ENCODE assay signal across 13 mouse cellular contexts in the genomic region with DNA sequence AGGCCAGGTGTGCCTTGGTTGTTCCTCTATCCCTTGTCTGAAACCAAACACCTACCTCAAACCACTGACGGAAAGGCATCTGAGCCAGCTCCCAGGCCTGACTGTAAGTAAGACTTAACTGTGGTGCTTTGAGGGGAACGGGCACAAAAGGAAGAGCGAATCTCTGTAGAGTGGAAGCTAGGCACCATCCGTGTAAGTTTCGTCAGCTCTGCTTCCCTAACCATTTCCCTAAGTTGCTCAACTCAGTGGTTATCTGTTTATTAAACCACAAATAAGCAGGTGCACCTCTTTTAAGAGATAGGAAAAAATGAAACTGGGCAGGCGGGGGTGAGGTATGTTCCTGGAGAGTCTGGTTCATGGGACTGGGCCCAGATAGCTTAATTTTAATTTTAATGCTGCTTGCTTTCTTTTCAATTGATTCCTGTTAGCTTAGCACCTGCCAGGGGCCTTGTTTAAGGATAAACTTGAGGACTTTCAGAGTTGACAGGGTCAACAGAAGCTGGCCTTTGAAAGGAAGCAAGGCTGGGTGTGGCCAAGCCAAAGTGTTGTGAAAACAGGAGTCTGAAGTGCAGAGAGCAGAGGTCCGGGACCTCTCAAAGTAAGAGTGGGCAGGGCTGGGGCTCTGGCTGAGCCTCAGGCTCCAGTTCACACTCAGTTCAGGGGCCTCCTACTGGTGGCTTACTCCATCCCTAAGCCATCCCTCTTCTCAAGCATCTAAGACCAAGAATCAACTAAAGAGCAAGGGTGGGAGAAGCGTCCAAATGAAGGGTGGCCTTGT. TPM values are rescaled to one million over a fixed set of nuclear protein-coding genes. Genes with fewer than 3 reads are reported as not detected.
DNase-seq lines count a peak whose midpoint lies in the region; ATAC-seq and TF ChIP-seq lines count a peak whose summit lies in the region.
"Had no signal": no experiment of that assay in that cellular context is flagged by ENCODE, and none has a peak within 500 bp of the region (broad histone marks: within the 10 kb centered on the region; RNA-seq: fewer than 3 reads in every experiment).

No protein-coding gene starts in this region.

- H3K4me3 ChIP-seq in embryonic facial prominence, embryonic 14.5 days (ENCODE audit: low read depth, low read length) = no peak overlapping the region
- H3K4me3 ChIP-seq in embryonic facial prominence, embryonic 10.5 days = no peak overlapping the region
- no peak overlapping the region for H3K4me3 ChIP-seq in lung, embryonic 16.5 days (ENCODE audit: low read length)
- no peak overlapping the region for H3K4me3 ChIP-seq in stomach, postnatal 0 days (ENCODE audit: low read depth, low read length)
- H3K4me3 ChIP-seq in limb, embryonic 10.5 days = no peak overlapping the region
- no peak overlapping the region for H3K4me3 ChIP-seq in forebrain, embryonic 11.5 days (ENCODE audit: low read depth, low read length)

- no peak overlapping the region for H3K4me2 ChIP-seq in embryonic facial prominence, embryonic 14.5 days (ENCODE audit: low read depth, low read length)
- no peak overlapping the region for H3K4me2 ChIP-seq in lung, embryonic 16.5 days (ENCODE audit: low read depth, low read length)
- no peak overlapping the region for H3K4me2 ChIP-seq in stomach, postnatal 0 days (replicated peaks; ENCODE audit: low read depth)
- no peak overlapping the region for H3K4me2 ChIP-seq in forebrain, embryonic 11.5 days (ENCODE audit: low read depth, low read length, severe bottlenecking)

- 48% methylated on average over 8 of the region's 8 CpGs for WGBS in embryonic facial prominence, embryonic 14.5 days
- WGBS in embryonic facial prominence, embryonic 10.5 days = 51% methylated on average over 8 of the region's 8 CpGs
- WGBS in lung, embryonic 16.5 days = 45% methylated on average over 8 of the region's 8 CpGs
- 44% methylated on average over 8 of the region's 8 CpGs for WGBS in stomach, postnatal 0 days
- WGBS in limb, embryonic 10.5 days = 62% methylated on average over 8 of the region's 8 CpGs
- WGBS in forebrain, embryonic 11.5 days = 58% methylated on average over 8 of the region's 8 CpGs

- H3K27ac ChIP-seq in embryonic facial prominence, embryonic 14.5 days (replicated peaks; ENCODE audit: low read depth, low read length) = no peak overlapping the region
- H3K27ac ChIP-seq in embryonic facial prominence, embryonic 10.5 days (replicated peaks) = no peak overlapping the region
- peak overlapping the region; percentile 52 for H3K27ac ChIP-seq in lung, embryonic 16.5 days (ENCODE audit: low read length)
- H3K27ac ChIP-seq in stomach, postnatal 0 days (replicated peaks) = no peak overlapping the region
- H3K27ac ChIP-seq in limb, embryonic 10.5 days = no peak overlapping the region
- H3K27ac ChIP-seq in forebrain, embryonic 11.5 days (ENCODE audit: low read depth, low read length) = no peak overlapping the region

- no peak for TF ChIP-seq EP300 in stomach, postnatal 0 days (optimal IDR thresholded peaks at IDR 0.05)

- peak; percentile 37; the same call in 1 of the 2 replicates for ATAC-seq in embryonic facial prominence, embryonic 14.5 days (ENCODE audit: low read depth)
- peak; percentile 75 for ATAC-seq in lung, embryonic 16.5 days (ENCODE audit: low read depth)
- peak; percentile 29; the same call in 1 of the 2 replicates for ATAC-seq in stomach, postnatal 0 days (ENCODE audit: low FRiP score, low TSS enrichment)
- no peak for ATAC-seq in forebrain, embryonic 11.5 days (replicated peaks; ENCODE audit: low FRiP score)

- no peak overlapping the region for H3K9ac ChIP-seq in embryonic facial prominence, embryonic 14.5 days (ENCODE audit: low read depth, low read length)
- no peak overlapping the region for H3K9ac ChIP-seq in lung, embryonic 16.5 days (ENCODE audit: low read length)
- no peak overlapping the region for H3K9ac ChIP-seq in stomach, postnatal 0 days (ENCODE audit: low read length)
- H3K9ac ChIP-seq in forebrain, embryonic 11.5 days (ENCODE audit: low read length) = no peak overlapping the region

- H3K4me1 ChIP-seq in embryonic facial prominence, embryonic 14.5 days (ENCODE audit: control insufficient read depth, insufficient read depth, low read length) = peaks cover 9% of the 10 kb centered on the region
- peaks cover 30% of the 10 kb centered on the region for H3K4me1 ChIP-seq in embryonic facial prominence, embryonic 10.5 days
- H3K4me1 ChIP-seq in lung, embryonic 16.5 days (replicated peaks; ENCODE audit: control insufficient read depth, insufficient read depth, low read length) = peaks cover 37% of the 10 kb centered on the region
- no peaks in the 10 kb centered on the region for H3K4me1 ChIP-seq in stomach, postnatal 0 days (replicated peaks; ENCODE audit: control insufficient read depth, insufficient read depth)
- H3K4me1 ChIP-seq in limb, embryonic 10.5 days = peaks cover 32% of the 10 kb centered on the region
- no peaks in the 10 kb centered on the region for H3K4me1 ChIP-seq in forebrain, embryonic 11.5 days (replicated peaks; ENCODE audit: control insufficient read depth, insufficient read depth, low read length)

- H3K36me3 ChIP-seq in embryonic facial prominence, embryonic 14.5 days (ENCODE audit: control insufficient read depth, insufficient read depth, low read length) = no peaks in the 10 kb centered on the region
- no peaks in the 10 kb centered on the region for H3K36me3 ChIP-seq in embryonic facial prominence, embryonic 10.5 days (replicated peaks)
- no peaks in the 10 kb centered on the region for H3K36me3 ChIP-seq in lung, embryonic 16.5 days (ENCODE audit: control insufficient read depth, insufficient read depth, low read length)
- no peaks in the 10 kb centered on the region for H3K36me3 ChIP-seq in stomach, postnatal 0 days (ENCODE audit: control insufficient read depth, insufficient read depth, low read length)
- H3K36me3 ChIP-seq in limb, embryonic 10.5 days = no peaks in the 10 kb centered on the region
- H3K36me3 ChIP-seq in forebrain, embryonic 11.5 days (ENCODE audit: control insufficient read depth, insufficient read depth, low read length) = no peaks in the 10 kb centered on the region

- peak; percentile 21 for TF ChIP-seq CTCF in stomach, postnatal 0 days (IDR thresholded peaks at IDR 0.05; ENCODE audit: low read depth)

- no peaks in the 10 kb centered on the region for H3K9me3 ChIP-seq in embryonic facial prominence, embryonic 14.5 days (ENCODE audit: control insufficient read depth, low read length)
- H3K9me3 ChIP-seq in embryonic facial prominence, embryonic 10.5 days = no peaks in the 10 kb centered on the region
- no peaks in the 10 kb centered on the region for H3K9me3 ChIP-seq in lung, embryonic 16.5 days (ENCODE audit: control insufficient read depth, low read length)
- no peaks in the 10 kb centered on the region for H3K9me3 ChIP-seq in stomach, postnatal 0 days (ENCODE audit: control insufficient read depth, low read length)
- no peaks in the 10 kb centered on the region for H3K9me3 ChIP-seq in limb, embryonic 10.5 days (replicated peaks)
- H3K9me3 ChIP-seq in forebrain, embryonic 11.5 days (ENCODE audit: control insufficient read depth, low read length) = no peaks in the 10 kb centered on the region

- no peak for DNase-seq in embryonic facial prominence, embryonic 14.5 days (ENCODE audit: low spot score)
- no peak for DNase-seq in embryonic facial prominence, embryonic 10.5 days (ENCODE audit: low spot score)
- DNase-seq in kidney, postnatal 25 days = peak; percentile 40 to 66
- DNase-seq in stomach, postnatal 0 days (ENCODE audit: low spot score) = peak; percentile 37
- no peak for DNase-seq in limb, embryonic 10.5 days (ENCODE audit: low spot score)
- no peak for DNase-seq in forebrain, embryonic 11.5 days (ENCODE audit: low spot score)
- DNase-seq in cerebellum, adult 9-11 months = no peak
- DNase-seq: gastrocnemius, postnatal 25 days; heart, postnatal 10 days; thymus, postnatal 4 days had no signal

- H3K27me3 ChIP-seq in embryonic facial prominence, embryonic 14.5 days (replicated peaks; ENCODE audit: control insufficient read depth, insufficient read depth, low read length) = no peaks in the 10 kb centered on the region
- no peaks in the 10 kb centered on the region for H3K27me3 ChIP-seq in embryonic facial prominence, embryonic 10.5 days (replicated peaks; ENCODE audit: low read depth, poor library complexity, severe bottlenecking)
- H3K27me3 ChIP-seq in lung, embryonic 16.5 days (ENCODE audit: control insufficient read depth, insufficient read depth, low read depth, low read length) = no peaks in the 10 kb centered on the region
- no peaks in the 10 kb centered on the region for H3K27me3 ChIP-seq in stomach, postnatal 0 days (ENCODE audit: control insufficient read depth, insufficient read depth, low read length)
- H3K27me3 ChIP-seq in limb, embryonic 10.5 days (ENCODE audit: low read depth, poor library complexity, severe bottlenecking) = no peaks in the 10 kb centered on the region
- no peaks in the 10 kb centered on the region for H3K27me3 ChIP-seq in forebrain, embryonic 11.5 days (ENCODE audit: control insufficient read depth, insufficient read depth, low read length)

RNA-seq across cellular contexts. Expression of a gene that starts 2.7 kb away (rescaled TPM):
- polyA plus RNA-seq in embryonic facial prominence, embryonic 14.5 days (2014; fragmentation: Nextera tagmentation; extraction: Ambion mirVana) = not detected in 2 replicates
- not detected in 2 replicates for polyA plus RNA-seq in embryonic facial prominence, embryonic 10.5 days (2016; fragmentation: Nextera tagmentation; extraction: Ambion mirVana)
- 0.31 and 0.55 TPM in 2 replicates for polyA plus RNA-seq in lung, embryonic 16.5 days (2015; fragmentation: Nextera tagmentation; extraction: Ambion mirVana)
- polyA plus RNA-seq in stomach, postnatal 0 days (2015; fragmentation: Nextera tagmentation; extraction: Ambion mirVana) = 0.19 and 0.21 TPM in 2 replicates
- polyA plus RNA-seq in limb, embryonic 10.5 days (2016; fragmentation: Nextera tagmentation; extraction: Ambion mirVana) = not detected in 2 replicates
- not detected in 2 replicates for polyA plus RNA-seq in forebrain, embryonic 11.5 days (2014; fragmentation: Nextera tagmentation; extraction: Ambion mirVana)
- polyA plus RNA-seq: cortical plate, adult 2 months; spleen, adult 2 months had no signal

RNA-seq across cellular contexts. Expression of a gene that starts 10.4 kb away (rescaled TPM):
- 0.43 and 0.79 TPM in 2 replicates for polyA plus RNA-seq in embryonic facial prominence, embryonic 14.5 days (2014; fragmentation: Nextera tagmentation; extraction: Ambion mirVana)
- not detected in 2 replicates for polyA plus RNA-seq in embryonic facial prominence, embryonic 10.5 days (2016; fragmentation: Nextera tagmentation; extraction: Ambion mirVana)
- polyA plus RNA-seq in lung, embryonic 16.5 days (2015; fragmentation: Nextera tagmentation; extraction: Ambion mirVana) = 0.11 and 0.34 TPM in 2 replicates
- polyA plus RNA-seq in stomach, postnatal 0 days (2015; fragmentation: Nextera tagmentation; extraction: Ambion mirVana) = 0.51 and 0.61 TPM in 2 replicates
- polyA plus RNA-seq in limb, embryonic 10.5 days (2016; fragmentation: Nextera tagmentation; extraction: Ambion mirVana) = not detected in 2 replicates
- polyA plus RNA-seq in forebrain, embryonic 11.5 days (2014; fragmentation: Nextera tagmentation; extraction: Ambion mirVana) = not detected in 2 replicates
- polyA plus RNA-seq: cortical plate, adult 2 months; spleen, adult 2 months had no signal

Comparison
In these comparisons a context has a peak if more than half of its experiments do, and no peak if none do; other contexts are left out.
1. DNase-seq: peak in kidney, postnatal 25 days (2 of 2) and stomach, postnatal 0 days (single experiment); none in embryonic facial prominence, embryonic 14.5 days (single experiment), embryonic facial prominence, embryonic 10.5 days (single experiment), limb, embryonic 10.5 days (single experiment), forebrain, embryonic 11.5 days (single experiment) and cerebellum, adult 9-11 months (single experiment).